Mouse (Mus musculus): ENCODE data around the gene Tsen15. TPM values are rescaled to one million over a fixed set of nuclear protein-coding genes. Genes with fewer than 3 reads are reported as not detected.

Tsen15 gene
- polyA plus RNA-seq, 1 experiment from 2014 or later = 42.6 TPM

DNA sequence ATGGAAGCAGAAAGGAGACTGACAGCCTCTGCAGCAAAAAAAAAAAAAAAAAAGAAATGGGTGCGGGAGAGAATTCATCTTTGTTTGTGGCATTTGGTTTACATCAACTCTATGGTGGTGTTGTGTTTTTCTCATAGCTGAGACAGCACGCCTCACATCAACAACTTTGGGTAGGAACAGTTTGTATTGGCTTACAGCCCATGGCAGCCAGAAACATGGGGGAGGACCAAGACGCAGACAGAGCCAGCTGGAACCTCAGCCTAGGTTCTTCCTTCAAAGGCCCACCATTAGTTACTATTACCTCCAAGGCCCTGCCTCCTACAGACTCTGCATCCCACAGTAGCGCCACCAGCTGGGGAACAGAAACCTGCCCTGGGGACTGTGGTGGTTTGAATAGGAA is 29.8 kb downstream of the Tsen15 start:
- no peak overlapping the region for H3K9ac ChIP-seq (ENCODE audit: low read depth, low read length)
- H3K9me3 ChIP-seq (replicated peaks; ENCODE audit: control insufficient read depth, low read length, poor library complexity, severe bottlenecking) = no peaks in the 10 kb centered on the region
- no peaks in the 10 kb centered on the region for H3K36me3 ChIP-seq (ENCODE audit: control insufficient read depth, insufficient read depth, low read length)
- no peaks in the 10 kb centered on the region for H3K27me3 ChIP-seq (ENCODE audit: control insufficient read depth, insufficient read depth, low read depth, low read length)
- H3K4me1 ChIP-seq (ENCODE audit: control insufficient read depth, insufficient read depth, low read length) = no peaks in the 10 kb centered on the region
- H3K27ac ChIP-seq (ENCODE audit: low read length) = no peak overlapping the region
- H3K4me2 ChIP-seq (ENCODE audit: low read length) = no peak overlapping the region
- H3K4me3 ChIP-seq (ENCODE audit: low read depth, low read length) = no peak overlapping the region
- 82% methylated on average over 4 of the region's 4 CpGs for WGBS
- ATAC-seq = no peak

DNA sequence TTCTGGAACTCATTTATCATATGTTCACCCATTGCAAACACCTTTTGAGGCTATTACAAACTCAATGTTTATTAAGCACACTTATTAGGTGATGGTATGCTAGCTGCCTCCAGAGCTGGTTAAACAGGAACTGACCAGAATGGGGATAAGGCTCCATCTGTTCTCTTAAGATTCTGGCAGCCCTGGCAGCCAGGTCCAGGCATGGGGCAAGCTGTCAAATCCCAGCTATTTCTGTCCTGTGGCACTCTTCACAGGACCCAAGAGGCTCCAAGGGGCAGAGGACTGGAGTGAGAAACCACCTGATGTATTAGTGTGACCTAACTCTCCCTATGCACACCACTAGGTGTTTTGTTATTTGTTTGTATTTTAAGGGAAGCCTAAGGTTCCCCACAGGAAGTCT is 38.5 kb downstream of the Tsen15 start:
- Histone ChIP-seq H3K27me3 (ENCODE audit: control insufficient read depth, insufficient read depth, low read depth, low read length) (no peaks in the 10 kb centered on the region), H3K4me2 (ENCODE audit: low read length) (no peak overlapping the region), H3K9me3 (replicated peaks; ENCODE audit: control insufficient read depth, low read length, poor library complexity, severe bottlenecking) (no peaks in the 10 kb centered on the region), H3K9ac (ENCODE audit: low read depth, low read length) (no peak overlapping the region), H3K4me3 (ENCODE audit: low read depth, low read length) (no peak overlapping the region), H3K36me3 (ENCODE audit: control insufficient read depth, insufficient read depth, low read length) (no peaks in the 10 kb centered on the region), H3K27ac (ENCODE audit: low read length) (no peak overlapping the region), H3K4me1 (ENCODE audit: control insufficient read depth, insufficient read depth, low read length) (no peaks in the 10 kb centered on the region)
- no peak for ATAC-seq

- 71% methylated on average over 6 of the region's 6 CpGs for WGBS
- no peak overlapping the region for H3K4me2 ChIP-seq (ENCODE audit: low read length)
- no peaks in the 10 kb centered on the region for H3K36me3 ChIP-seq (ENCODE audit: control insufficient read depth, insufficient read depth, low read length)
- peak; percentile 39 for ATAC-seq
- no peaks in the 10 kb centered on the region for H3K27me3 ChIP-seq (ENCODE audit: control insufficient read depth, insufficient read depth, low read depth, low read length)
- H3K9ac ChIP-seq (ENCODE audit: low read depth, low read length) = no peak overlapping the region
- H3K4me3 ChIP-seq (ENCODE audit: low read depth, low read length) = no peak overlapping the region
- H3K9me3 ChIP-seq (replicated peaks; ENCODE audit: control insufficient read depth, low read length, poor library complexity, severe bottlenecking) = no peaks in the 10 kb centered on the region
- no peaks in the 10 kb centered on the region for H3K4me1 ChIP-seq (ENCODE audit: control insufficient read depth, insufficient read depth, low read length)
- no peak overlapping the region for H3K27ac ChIP-seq (ENCODE audit: low read length)
These were observed 62.5 kb downstream of the Tsen15 start for GRCm38 (mm10) chr1:152324024-152324423.

Other genes starting within 250 kb of the Tsen15 start
- gene Colgalt2, start 13.1 kb upstream of the Tsen15 start, polyA plus RNA-seq (2015; fragmentation: Nextera tagmentation; extraction: Ambion mirVana) = 4.4 and 5.1 TPM in 2 replicates